Mouse (Mus musculus) MEL (cell line): ENCODE data around the gene Itgb8. TPM values are rescaled to one million over a fixed set of nuclear protein-coding genes. Genes with fewer than 3 reads are reported as not detected.
A peak's percentile ranks its signal among the peaks of the same experiment; 100 is the strongest.

ENCODE experiments used
- DNase-seq: peaks from one replicate; pipeline ENCODE4 v3.0.0; 2011; ENCODE audit warnings: low read depth, low spot score
- H3K27ac ChIP-seq: 2 replicates; pipeline ENCODE4 v1.5.1; 2012; ENCODE audit warnings: low read depth, mild to moderate bottlenecking, control low read depth, low read length, moderate library complexity; ENCODE audit not compliant: control insufficient read depth
- H3K27me3 ChIP-seq, 2 experiments: fragments of 150-350 bp in 1 of 2; sonication (generic) in 1 of 2; 2 replicates each; pipeline ENCODE4 v1.6.1; 2012; ENCODE audit warnings: low read length in 2 of 2, mild to moderate bottlenecking in 2 of 2, improper control_type of control experiment in 1 of 2, moderate library complexity in 1 of 2; ENCODE audit not compliant: insufficient read depth in 2 of 2, control insufficient read depth in 1 of 2
- H3K36me3 ChIP-seq, 2 experiments: 2 replicates each; pipeline ENCODE4 v1.6.1; 2012 to 2014; ENCODE audit warnings: low read length in 2 of 2, improper control_type of control experiment in 1 of 2, inconsistent platforms in 1 of 2, mild to moderate bottlenecking in 1 of 2; ENCODE audit not compliant: insufficient read depth in 2 of 2, control insufficient read depth in 1 of 2
- H3K4me1 ChIP-seq, 2 experiments: fragments of 150-350 bp in 1 of 2; sonication (generic) in 1 of 2; 2 replicates each; pipeline ENCODE4 v1.6.1; 2012; ENCODE audit warnings: low read length in 2 of 2, improper control_type of control experiment in 1 of 2, mild to moderate bottlenecking in 1 of 2; ENCODE audit not compliant: insufficient read depth in 2 of 2, control insufficient read depth in 1 of 2
- H3K4me3 ChIP-seq, 2 experiments: fragments of 150-350 bp in 1 of 2; sonication (generic) in 1 of 2; 2 replicates each; pipeline ENCODE4 v1.5.1; 2012; ENCODE audit warnings: low read depth in 2 of 2, low read length in 2 of 2, mild to moderate bottlenecking in 2 of 2, moderate library complexity in 2 of 2, control low read depth in 1 of 2, improper control_type of control experiment in 1 of 2; ENCODE audit not compliant: control insufficient read depth in 1 of 2, insufficient read depth in 1 of 2
- H3K79me2 ChIP-seq: 2 replicates; pipeline ENCODE4 v1.6.1; 2012; ENCODE audit warnings: mild to moderate bottlenecking, low read length, moderate library complexity; ENCODE audit not compliant: control insufficient read depth, poor library complexity, insufficient read depth
- H3K9ac ChIP-seq: 2 replicates; pipeline ENCODE4 v1.6.1; 2012; ENCODE audit warnings: low read depth, mild to moderate bottlenecking, control low read depth, low read length, moderate library complexity; ENCODE audit not compliant: control insufficient read depth, poor library complexity, severe bottlenecking
- H3K9me3 ChIP-seq: fragments of 150-350 bp; sonication (generic); replicated peaks from 2 replicates; pipeline ENCODE4 v1.6.1; 2012; ENCODE audit warnings: mild to moderate bottlenecking, low read length, improper control_type of control experiment, moderate library complexity; ENCODE audit not compliant: insufficient read depth
- CHD2 ChIP-seq: IDR thresholded peaks from 2 replicates; pipeline ENCODE4 v1.6.1; 2011; ENCODE audit warnings: low read length, improper control_type of control experiment
- E2F4 ChIP-seq: IDR thresholded peaks from 2 replicates; pipeline ENCODE4 v1.6.1; 2011; ENCODE audit warnings: low read depth, low read length, improper control_type of control experiment, borderline replicate concordance
- ELF1 ChIP-seq: IDR thresholded peaks from 2 replicates; pipeline ENCODE4 v1.6.1; 2014; ENCODE audit warnings: low read depth, mild to moderate bottlenecking, inconsistent platforms, low read length, improper control_type of control experiment, moderate library complexity
- EP300 ChIP-seq, 2 experiments: IDR thresholded peaks; 2 replicates each; pipeline ENCODE4 v1.6.1; 2011; ENCODE audit warnings: improper control_type of control experiment in 2 of 2, low read length in 2 of 2, low read depth in 1 of 2, mild to moderate bottlenecking in 1 of 2
- GABPA ChIP-seq: IDR thresholded peaks from 2 replicates; pipeline ENCODE4 v1.6.1; 2012; ENCODE audit warnings: low read depth, mild to moderate bottlenecking, inconsistent platforms, low read length, improper control_type of control experiment, moderate library complexity
- GATA1 ChIP-seq: IDR thresholded peaks from 2 replicates; pipeline ENCODE4 v1.6.1; 2011; ENCODE audit warnings: low read depth, low read length, improper control_type of control experiment
- HCFC1 ChIP-seq: IDR thresholded peaks from 2 replicates; pipeline ENCODE4 v1.6.1; 2012; ENCODE audit warnings: low read depth, mild to moderate bottlenecking, inconsistent platforms, low read length, improper control_type of control experiment, moderate library complexity
- JUND ChIP-seq: IDR thresholded peaks from 2 replicates; pipeline ENCODE4 v1.6.1; 2011; ENCODE audit warnings: low read depth, mild to moderate bottlenecking, improper control_type of control experiment, low read length
- KAT2A ChIP-seq: conservative IDR thresholded peaks from 2 replicates; pipeline ENCODE4 v1.6.1; 2012; ENCODE audit warnings: low read depth, low read length, improper control_type of control experiment, inconsistent platforms
- MAX ChIP-seq: IDR thresholded peaks from 2 replicates; pipeline ENCODE4 v1.6.1; 2011; ENCODE audit warnings: low read length, improper control_type of control experiment
- MEF2A ChIP-seq: IDR thresholded peaks from 2 replicates; pipeline ENCODE4 v1.6.1; 2014; ENCODE audit warnings: low read depth, mild to moderate bottlenecking, inconsistent platforms, low read length, improper control_type of control experiment; ENCODE audit not compliant: poor library complexity, insufficient replicate concordance, severe bottlenecking; ENCODE audit errors: extremely low read depth
- MYB ChIP-seq: IDR thresholded peaks from 2 replicates; pipeline ENCODE4 v1.6.1; 2011; ENCODE audit warnings: mild to moderate bottlenecking, low read depth, low read length, improper control_type of control experiment
- MYC ChIP-seq: IDR thresholded peaks from 2 replicates; pipeline ENCODE4 v1.6.1; 2011; ENCODE audit warnings: low read depth, mild to moderate bottlenecking, low read length, improper control_type of control experiment, moderate library complexity
- NRF1 ChIP-seq: IDR thresholded peaks from 2 replicates; pipeline ENCODE4 v1.6.1; 2014; ENCODE audit warnings: low read depth, mild to moderate bottlenecking, inconsistent platforms, low read length, improper control_type of control experiment, moderate library complexity; ENCODE audit not compliant: poor library complexity, insufficient read depth, severe bottlenecking
- POLR2A ChIP-seq, 2 experiments: IDR thresholded peaks; 2 replicates each; pipeline ENCODE4 v1.6.1; 2011 to 2012; ENCODE audit warnings: low read length in 2 of 2, mild to moderate bottlenecking in 2 of 2, control low read depth in 1 of 2, improper control_type of control experiment in 1 of 2, low read depth in 1 of 2, moderate library complexity in 1 of 2; ENCODE audit not compliant: control insufficient read depth in 1 of 2, insufficient read depth in 1 of 2, poor library complexity in 1 of 2
- POLR2AphosphoS2 ChIP-seq: IDR thresholded peaks from 2 replicates; pipeline ENCODE4 v1.6.1; 2011; ENCODE audit warnings: low read length, improper control_type of control experiment
- POLR2AphosphoS5 ChIP-seq: IDR thresholded peaks from 2 replicates; pipeline ENCODE4 v1.6.1; 2012; ENCODE audit warnings: low read depth, borderline replicate concordance, mild to moderate bottlenecking, inconsistent platforms, low read length, moderate library complexity, mixed read lengths
- RAD21 ChIP-seq: IDR thresholded peaks from 2 replicates; pipeline ENCODE4 v1.6.1; 2011; ENCODE audit warnings: mild to moderate bottlenecking, low read depth, low read length, improper control_type of control experiment
- RCOR1 ChIP-seq: IDR thresholded peaks from 2 replicates; pipeline ENCODE4 v1.6.1; 2012; ENCODE audit warnings: low read depth, mild to moderate bottlenecking, inconsistent platforms, low read length, improper control_type of control experiment
- SMC3 ChIP-seq: IDR thresholded peaks from 2 replicates; pipeline ENCODE4 v1.6.1; 2011; ENCODE audit warnings: low read depth, low read length, improper control_type of control experiment
- TBP ChIP-seq: IDR thresholded peaks from 2 replicates; pipeline ENCODE4 v1.8.0; 2011; ENCODE audit warnings: low read depth, low read length, improper control_type of control experiment
- TCF12 ChIP-seq: IDR thresholded peaks from 2 replicates; pipeline ENCODE4 v1.6.1; 2014; ENCODE audit warnings: low read depth, mild to moderate bottlenecking, inconsistent platforms, low read length, improper control_type of control experiment, moderate library complexity
- UBTF ChIP-seq: IDR thresholded peaks from 2 replicates; pipeline ENCODE4 v1.6.1; 2012; ENCODE audit warnings: low read depth, mild to moderate bottlenecking, inconsistent platforms, low read length, improper control_type of control experiment, moderate library complexity, borderline replicate concordance; ENCODE audit not compliant: insufficient read depth
- USF2 ChIP-seq, 2 experiments: IDR thresholded peaks; 2 replicates each; pipeline ENCODE4 v1.6.1; 2011 to 2012; ENCODE audit warnings: improper control_type of control experiment in 2 of 2, low read length in 2 of 2, borderline replicate concordance in 1 of 2, inconsistent platforms in 1 of 2, low read depth in 1 of 2, mild to moderate bottlenecking in 1 of 2; ENCODE audit not compliant: insufficient read depth in 1 of 2
- ZC3H11A ChIP-seq: IDR thresholded peaks from 2 replicates; pipeline ENCODE4 v1.6.1; 2012; ENCODE audit warnings: low read depth, mild to moderate bottlenecking, inconsistent platforms, low read length, improper control_type of control experiment
- ZKSCAN1 ChIP-seq: IDR thresholded peaks from 2 replicates; pipeline ENCODE4 v1.6.1; 2012; ENCODE audit warnings: low read depth, mild to moderate bottlenecking, inconsistent platforms, low read length, improper control_type of control experiment, moderate library complexity
- polyA plus RNA-seq, 2 experiments: library from polyadenylated mRNA; stranded (reverse) in 1 of 2; unstranded in 1 of 2; fragments of >175 nt in 1 of 2; fragments of >200 nt in 1 of 2; gene quantifications; 2 replicates each; pipeline versions ENCODE4 v1.2.1 to v1.2.4; 2012; ENCODE audit warnings: low replicate concordance in 2 of 2, low read depth in 1 of 2; ENCODE audit not compliant: insufficient read length in 2 of 2, insufficient read depth in 1 of 2, missing spikeins in 1 of 2
- total RNA-seq: library from RNA; depleted of rRNA; stranded (reverse); fragments of 300-350 nt; gene quantifications from 2 replicates; pipeline ENCODE4 v1.2.3, GENCODE M21; 2012

The Itgb8 gene
- total and polyA plus RNA-seq, 3 experiments, result not detected

DNA sequence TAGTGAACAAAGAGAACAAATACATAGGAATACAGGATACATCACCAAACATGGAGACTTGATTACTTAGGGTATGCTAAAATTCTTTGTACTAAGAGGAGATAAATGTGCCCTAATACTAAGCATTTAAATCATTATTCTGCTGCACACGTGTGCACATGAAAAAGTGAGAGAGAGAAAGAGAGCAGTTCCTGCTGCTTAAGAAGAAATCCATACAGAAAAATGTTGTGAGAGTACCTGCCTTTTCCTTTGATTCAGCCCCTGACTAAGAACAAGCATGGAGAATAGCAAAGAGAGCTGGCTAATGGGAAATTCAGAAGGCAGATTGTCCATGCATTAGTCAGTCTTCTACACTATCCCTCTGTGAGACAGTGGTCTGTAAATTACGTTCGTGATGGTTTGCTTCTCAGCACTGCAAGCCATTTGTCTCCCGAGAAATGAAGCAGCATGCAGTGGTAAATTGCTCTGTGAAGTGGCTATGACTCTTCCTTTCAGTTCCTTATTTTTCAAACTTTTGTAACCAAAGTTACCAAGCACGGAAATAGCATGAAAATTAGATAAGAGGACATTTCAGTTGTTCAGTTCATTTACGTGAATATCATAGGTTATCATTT, 125.0 kb downstream of the Itgb8 start:
- H3K27ac ChIP-seq, result no peak overlapping the region
- H3K27me3 ChIP-seq, result no peaks in the 10 kb centered on the region
- no peak overlapping the region for H3K4me3 ChIP-seq
- TF ChIP-seq UBTF, result no peak
- TF ChIP-seq GABPA, result no peak
- TF ChIP-seq MEF2A, result no peak
- TF ChIP-seq SMC3, result no peak
- TF ChIP-seq TCF12, result no peak
- no peak for TF ChIP-seq E2F4
- no peak for TF ChIP-seq POLR2A (IDR thresholded peaks at IDR 0.05; ENCODE audit: control insufficient read depth in 1 of 2, insufficient read depth in 1 of 2, low read depth in 1 of 2, low read length in 2 of 2, poor library complexity in 1 of 2)
- TF ChIP-seq TBP, result no peak
- no peak for TF ChIP-seq GATA1
- TF ChIP-seq RAD21, result no peak
- TF ChIP-seq ELF1, result no peak
- TF ChIP-seq POLR2AphosphoS2, result no peak
- no peak for TF ChIP-seq EP300 (IDR thresholded peaks at IDR 0.05; ENCODE audit: low read depth in 1 of 2, low read length in 2 of 2)
- TF ChIP-seq MAX, result no peak
- TF ChIP-seq KAT2A, result no peak
- TF ChIP-seq ZKSCAN1, result no peak
- TF ChIP-seq USF2 (IDR thresholded peaks at IDR 0.05; ENCODE audit: borderline replicate concordance in 1 of 2, insufficient read depth in 1 of 2, low read depth in 1 of 2, low read length in 2 of 2), result no peak
- DNase-seq, result peak; percentile 7
- no peaks in the 10 kb centered on the region for H3K79me2 ChIP-seq
- H3K9ac ChIP-seq, result no peak overlapping the region
- H3K9me3 ChIP-seq, result no peaks in the 10 kb centered on the region
- H3K36me3 ChIP-seq, result no peaks in the 10 kb centered on the region
- H3K4me1 ChIP-seq, result no peaks in the 10 kb centered on the region

DNA sequence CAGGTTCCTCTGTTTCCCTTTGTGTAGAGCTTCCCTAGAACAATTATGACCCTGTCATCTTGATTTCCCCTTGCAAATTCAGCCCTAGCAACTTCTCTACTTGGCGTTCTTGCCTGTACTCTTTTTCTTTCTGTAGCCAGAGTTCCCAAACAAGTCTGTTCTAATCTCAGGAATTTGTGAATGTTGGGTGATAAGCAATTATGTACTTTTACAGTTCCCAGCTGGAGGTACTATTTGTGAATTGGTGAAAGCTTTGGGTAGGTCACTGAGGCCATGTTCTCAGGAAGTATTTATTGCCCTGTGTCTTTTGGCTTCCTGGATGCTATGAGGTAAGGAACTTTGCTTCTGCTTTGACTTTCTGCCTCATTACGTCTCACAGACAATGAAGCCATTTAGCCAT, 128.5 kb downstream of the Itgb8 start:
- no peak overlapping the region for H3K27ac ChIP-seq
- H3K36me3 ChIP-seq, result no peaks in the 10 kb centered on the region
- no peak for DNase-seq
- no peaks in the 10 kb centered on the region for H3K27me3 ChIP-seq
- no peak overlapping the region for H3K9ac ChIP-seq
- no peaks in the 10 kb centered on the region for H3K4me1 ChIP-seq
- no peaks in the 10 kb centered on the region for H3K9me3 ChIP-seq
- H3K4me3 ChIP-seq, result no peak overlapping the region
- no peak for TF ChIP-seq HCFC1
- no peak for TF ChIP-seq EP300 (IDR thresholded peaks at IDR 0.05; ENCODE audit: low read depth in 1 of 2, low read length in 2 of 2)
- no peak for TF ChIP-seq CHD2
- TF ChIP-seq TCF12, result no peak
- TF ChIP-seq RCOR1, result no peak
- no peak for TF ChIP-seq ZC3H11A
- TF ChIP-seq JUND, result no peak
- TF ChIP-seq NRF1, result no peak
- no peak for TF ChIP-seq UBTF
- TF ChIP-seq RAD21, result no peak
- no peak for TF ChIP-seq TBP
- no peak for TF ChIP-seq KAT2A
- TF ChIP-seq MYB, result no peak
- no peak for TF ChIP-seq E2F4
- TF ChIP-seq ZKSCAN1, result no peak
- no peak for TF ChIP-seq POLR2A (IDR thresholded peaks at IDR 0.05; ENCODE audit: control insufficient read depth in 1 of 2, insufficient read depth in 1 of 2, low read depth in 1 of 2, low read length in 2 of 2, poor library complexity in 1 of 2)
- no peak for TF ChIP-seq SMC3
- TF ChIP-seq POLR2AphosphoS5, result no peak
- TF ChIP-seq MYC, result no peak
- H3K79me2 ChIP-seq, result no peaks in the 10 kb centered on the region
